Mouse (Mus musculus) limb, embryonic 13.5 days (tissue): ENCODE measurements around the gene Msl2. TPM values are rescaled to one million over a fixed set of nuclear protein-coding genes. Genes with fewer than 3 reads are reported as not detected.

Experiments used
- ATAC-seq: fragments of 200-750 bp; cut with Nextera tagmentation; 2 replicates; pipeline ENCODE4 v1.8.0; 2017; ENCODE audit warnings: low read depth, moderate number of reproducible peaks, moderate TSS enrichment; ENCODE audit not compliant: low FRiP score
- H3K27ac ChIP-seq: fragments of 300-500 bp; sonication (generic); 2 replicates; pipeline ENCODE4 v1.5.1; 2015; ENCODE audit warnings: inconsistent platforms, mild to moderate bottlenecking, moderate library complexity
- H3K27me3 ChIP-seq: fragments of 300-500 bp; sonication (generic); 2 replicates; pipeline ENCODE4 v1.6.1; 2015; ENCODE audit warnings: mild to moderate bottlenecking, inconsistent platforms
- H3K36me3 ChIP-seq: fragments of 300-500 bp; sonication (generic); 2 replicates; pipeline ENCODE4 v1.6.1; 2015; ENCODE audit warnings: inconsistent platforms, mild to moderate bottlenecking, moderate library complexity
- H3K4me1 ChIP-seq: fragments of 300-500 bp; sonication (generic); 2 replicates; pipeline ENCODE4 v1.6.1; 2015; ENCODE audit warnings: inconsistent platforms
- H3K4me2 ChIP-seq: fragments of 300-500 bp; sonication (generic); replicated peaks from 2 replicates; pipeline ENCODE4 v1.6.1; 2015; ENCODE audit warnings: inconsistent platforms, mild to moderate bottlenecking, moderate library complexity
- H3K4me3 ChIP-seq: fragments of 300-500 bp; sonication (generic); 2 replicates; pipeline ENCODE4 v1.5.1; 2015; ENCODE audit warnings: moderate library complexity, mild to moderate bottlenecking, inconsistent platforms
- H3K9ac ChIP-seq: fragments of 300-500 bp; sonication (generic); 2 replicates; pipeline ENCODE4 v1.6.1; 2015; ENCODE audit warnings: mild to moderate bottlenecking, inconsistent platforms
- H3K9me3 ChIP-seq: fragments of 300-500 bp; sonication (generic); 2 replicates; pipeline ENCODE4 v1.6.1; 2016; ENCODE audit warnings: inconsistent platforms
- WGBS: fragments of 180-500 bp; shearing (Covaris S2); methylation state at CpG from one replicate; pipeline ENCODE4 v1.1.7; 2015; 5-methylcytosine and 5-hydroxymethylcytosine counted together
- polyA plus RNA-seq: library from polyadenylated mRNA; unstranded; fragments of >200 nt; fragmentation: Nextera tagmentation; extraction: Ambion mirVana; gene quantifications from 2 replicates; pipeline ENCODE4 v1.2.1, GENCODE M21; 2015

Gene Msl2
- polyA plus RNA-seq, 1 experiment from 2014 or later, result 5.2 TPM

GRCm38 (mm10) chr9:101076095-101076875 lies 2.4 kb downstream of the Msl2 start:
- H3K4me3 ChIP-seq, result peak overlapping the region; percentile 99
- H3K36me3 ChIP-seq, result 0 out of 2 replicates have a peak, but pooled peaks cover 4% of the 10 kb centered on the region
- WGBS, result 1% methylated on average over 18 of the region's 18 CpGs
- H3K9ac ChIP-seq, result peak overlapping the region; percentile 99
- no peaks in the 10 kb centered on the region for H3K9me3 ChIP-seq
- peak overlapping the region; percentile 94 for H3K4me2 ChIP-seq
- no peaks in the 10 kb centered on the region for H3K27me3 ChIP-seq
- ATAC-seq, result no peak
- H3K4me1 ChIP-seq, result peaks cover 40% of the 10 kb centered on the region
- H3K27ac ChIP-seq, result no peak overlapping the region

- H3K9me3 ChIP-seq, result no peaks in the 10 kb centered on the region
- H3K36me3 ChIP-seq, result 0 out of 2 replicates have a peak, but pooled peaks cover 9% of the 10 kb centered on the region
- peak overlapping the region; percentile 99 for H3K9ac ChIP-seq
Observed at GRCm38 (mm10) chr9:101077486-101077885, 3.6 kb downstream of the Msl2 start.

GRCm38 (mm10) chr9:101078579-101078978 lies 4.7 kb downstream of the Msl2 start:
- Histone ChIP-seq H3K4me3 (peak overlapping the region; percentile 33), H3K4me2 (peak overlapping the region; percentile 53), H3K27me3 (no peaks in the 10 kb centered on the region), H3K4me1 (peaks cover 34% of the 10 kb centered on the region), H3K27ac (no peak overlapping the region), H3K9ac (no peak overlapping the region), H3K9me3 (no peaks in the 10 kb centered on the region), H3K36me3 (peaks cover 10% of the 10 kb centered on the region)
- no peak for ATAC-seq
- 82% methylated on average over 4 of the region's 4 CpGs for WGBS

More at GRCm38 (mm10) chr9:101077486-101077885, 3.6 kb downstream of the Msl2 start:
- no peaks in the 10 kb centered on the region for H3K27me3 ChIP-seq
- no peak for ATAC-seq
- H3K4me2 ChIP-seq, result peak overlapping the region; percentile 94
- H3K27ac ChIP-seq, result no peak overlapping the region
- peaks cover 37% of the 10 kb centered on the region for H3K4me1 ChIP-seq
- H3K4me3 ChIP-seq, result peak overlapping the region; percentile 99

DNA sequence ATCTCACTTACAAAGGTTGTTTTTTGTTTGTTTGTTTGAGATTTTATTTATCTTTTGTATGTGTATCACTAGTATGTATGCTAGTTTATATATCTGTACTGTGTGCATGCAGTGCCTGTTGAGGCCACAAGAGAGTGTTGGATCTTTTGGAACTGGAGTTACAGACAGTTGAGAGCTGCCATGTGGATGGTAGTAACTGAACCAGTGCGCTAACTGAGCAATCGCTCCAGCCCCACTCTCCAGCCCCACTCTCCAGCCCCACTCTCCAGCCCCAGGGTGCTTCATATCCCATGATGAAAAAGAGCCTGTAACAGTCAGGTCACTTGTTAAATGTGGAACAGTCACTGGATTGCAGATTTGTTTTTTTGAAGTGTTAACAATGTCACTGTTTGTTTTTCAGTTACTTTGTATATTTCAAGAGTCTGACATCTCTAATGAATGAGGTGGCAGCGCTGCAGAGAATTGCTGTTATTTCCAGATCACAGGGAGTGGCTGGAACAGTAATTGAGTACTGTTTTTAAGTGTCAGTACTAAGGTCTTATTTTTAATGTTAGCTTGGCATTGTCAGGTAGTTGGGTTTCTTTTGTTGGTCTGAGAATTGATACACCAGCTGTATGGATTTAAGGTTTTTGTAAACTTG lies 6.3 kb downstream of the Msl2 start:
- H3K27me3 ChIP-seq, result no peaks in the 10 kb centered on the region
- H3K4me1 ChIP-seq, result peaks cover 34% of the 10 kb centered on the region
- H3K36me3 ChIP-seq, result peaks cover 15% of the 10 kb centered on the region
- H3K27ac ChIP-seq, result no peak overlapping the region
- peak overlapping the region; percentile 53; the same call in 1 of the 2 replicates for H3K4me2 ChIP-seq
- H3K9ac ChIP-seq, result no peak overlapping the region
- H3K9me3 ChIP-seq, result no peaks in the 10 kb centered on the region
- no peak overlapping the region for H3K4me3 ChIP-seq
- ATAC-seq, result no peak
- WGBS, result 63% methylated on average over 3 of the region's 3 CpGs

- Histone ChIP-seq H3K36me3 (peaks cover 15% of the 10 kb centered on the region), H3K4me3 (no peak overlapping the region), H3K4me1 (peaks cover 17% of the 10 kb centered on the region), H3K4me2 (no peak overlapping the region), H3K27me3 (no peaks in the 10 kb centered on the region), H3K27ac (no peak overlapping the region), H3K9me3 (no peaks in the 10 kb centered on the region), H3K9ac (no peak overlapping the region)
- ATAC-seq, result no peak
- 83% methylated on average over 3 of the region's 3 CpGs for WGBS
Observed at GRCm38 (mm10) chr9:101083728-101084127, 9.8 kb downstream of the Msl2 start.

DNA sequence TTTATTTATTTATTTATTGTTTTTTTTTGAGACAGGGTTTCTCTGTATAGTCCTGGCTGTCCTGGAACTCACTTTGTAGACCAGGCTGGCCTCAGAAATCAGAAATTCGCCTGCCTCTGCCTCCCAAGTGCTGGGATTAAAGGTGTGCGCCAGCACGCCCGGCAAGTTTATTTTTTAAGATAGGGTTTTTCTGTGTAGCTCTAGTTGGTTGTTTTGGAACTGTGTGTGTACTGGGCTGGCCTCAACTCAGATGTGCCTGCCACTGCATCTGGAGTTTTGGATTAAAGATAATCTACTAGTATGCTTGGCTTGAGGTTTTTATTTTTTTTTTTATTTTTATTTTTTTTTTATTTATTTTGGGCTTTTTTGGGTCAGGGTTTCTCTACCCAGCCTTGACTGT lies 21.5 kb downstream of the Msl2 start:
- 95% methylated on average over 4 of the region's 4 CpGs for WGBS
- Histone ChIP-seq H3K27ac (no peak overlapping the region), H3K4me3 (no peak overlapping the region), H3K9ac (no peak overlapping the region), H3K36me3 (peaks cover 17% of the 10 kb centered on the region), H3K9me3 (peaks cover 14% of the 10 kb centered on the region), H3K4me1 (0 out of 2 replicates have a peak, but pooled peaks cover 4% of the 10 kb centered on the region), H3K27me3 (no peaks in the 10 kb centered on the region), H3K4me2 (no peak overlapping the region)
- no peak for ATAC-seq

- WGBS, result 91% methylated on average over 3 of the region's 3 CpGs
- Histone ChIP-seq H3K36me3 (peaks cover 27% of the 10 kb centered on the region), H3K27me3 (no peaks in the 10 kb centered on the region), H3K9ac (no peak overlapping the region), H3K4me2 (no peak overlapping the region), H3K4me3 (no peak overlapping the region), H3K4me1 (0 out of 2 replicates have a peak, but pooled peaks cover 4% of the 10 kb centered on the region), H3K9me3 (peaks cover 14% of the 10 kb centered on the region), H3K27ac (no peak overlapping the region)
- no peak for ATAC-seq
Observed at GRCm38 (mm10) chr9:101096461-101096860, 22.6 kb downstream of the Msl2 start.

GRCm38 (mm10) chr9:101097542-101097941 lies 23.6 kb downstream of the Msl2 start:
- H3K4me3 ChIP-seq, result no peak overlapping the region
- no peak overlapping the region for H3K4me2 ChIP-seq
- H3K4me1 ChIP-seq, result 0 out of 2 replicates have a peak, but pooled peaks cover 4% of the 10 kb centered on the region
- no peaks in the 10 kb centered on the region for H3K27me3 ChIP-seq
- no peak overlapping the region for H3K27ac ChIP-seq
- 73% methylated on average over 1 of the region's 1 CpGs for WGBS
- no peak for ATAC-seq
- peaks cover 32% of the 10 kb centered on the region for H3K36me3 ChIP-seq
- peaks cover 9% of the 10 kb centered on the region for H3K9me3 ChIP-seq
- H3K9ac ChIP-seq, result no peak overlapping the region

GRCm38 (mm10) chr9:101099445-101099844 lies 25.5 kb downstream of the Msl2 start:
- Histone ChIP-seq H3K4me1 (0 out of 2 replicates have a peak, but pooled peaks cover 4% of the 10 kb centered on the region), H3K27me3 (no peaks in the 10 kb centered on the region), H3K36me3 (peaks cover 34% of the 10 kb centered on the region), H3K9ac (no peak overlapping the region), H3K27ac (no peak overlapping the region), H3K4me3 (no peak overlapping the region), H3K9me3 (peaks cover 7% of the 10 kb centered on the region), H3K4me2 (0 out of 2 replicates have a peak overlapping the region, but pooled peaks have one; percentile 1)
- no peak for ATAC-seq
- WGBS, result 73% methylated on average over 6 of the region's 6 CpGs

DNA sequence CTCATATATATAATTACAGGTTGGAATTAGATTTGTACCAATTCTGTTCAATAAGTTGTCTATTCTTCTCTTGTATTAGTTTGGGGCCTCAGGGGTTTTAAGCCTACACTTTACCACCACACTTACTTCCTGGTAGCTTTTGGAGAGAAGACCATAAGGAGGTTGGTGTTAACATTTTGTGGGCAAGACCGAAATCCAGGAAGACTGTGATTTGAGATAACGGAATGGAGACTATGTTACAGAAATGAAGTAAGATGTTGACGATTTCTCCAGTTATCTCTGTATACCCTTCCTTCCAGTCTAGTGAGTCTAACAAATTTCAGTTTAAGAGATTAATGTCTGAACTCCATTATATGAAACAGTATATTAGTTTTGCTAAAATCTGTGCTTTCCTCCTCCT lies 26.3 kb downstream of the Msl2 start:
- WGBS, result 92% methylated on average over 3 of the region's 3 CpGs
- Histone ChIP-seq H3K27me3 (no peaks in the 10 kb centered on the region), H3K36me3 (peaks cover 37% of the 10 kb centered on the region), H3K4me1 (0 out of 2 replicates have a peak, but pooled peaks cover 4% of the 10 kb centered on the region), H3K9me3 (peaks cover 7% of the 10 kb centered on the region), H3K4me2 (no peak overlapping the region), H3K27ac (no peak overlapping the region), H3K4me3 (no peak overlapping the region), H3K9ac (no peak overlapping the region)
- ATAC-seq, result no peak

- H3K36me3 ChIP-seq, result peaks cover 41% of the 10 kb centered on the region
Observed at GRCm38 (mm10) chr9:101101547-101101946, 27.6 kb downstream of the Msl2 start.

GRCm38 (mm10) chr9:101102288-101102687 lies 28.4 kb downstream of the Msl2 start:
- H3K9ac ChIP-seq, result no peak overlapping the region
- H3K4me1 ChIP-seq, result 0 out of 2 replicates have a peak, but pooled peaks cover 4% of the 10 kb centered on the region
- H3K36me3 ChIP-seq, result peaks cover 43% of the 10 kb centered on the region
- H3K9me3 ChIP-seq, result peaks cover 3% of the 10 kb centered on the region
- WGBS, result 96% methylated on average over 3 of the region's 3 CpGs
- H3K4me3 ChIP-seq, result no peak overlapping the region
- no peaks in the 10 kb centered on the region for H3K27me3 ChIP-seq
- no peak overlapping the region for H3K27ac ChIP-seq
- no peak for ATAC-seq
- H3K4me2 ChIP-seq, result no peak overlapping the region

More at GRCm38 (mm10) chr9:101101547-101101946, 27.6 kb downstream of the Msl2 start:
- Histone ChIP-seq H3K4me2 (no peak overlapping the region), H3K9ac (no peak overlapping the region), H3K27ac (no peak overlapping the region), H3K27me3 (no peaks in the 10 kb centered on the region), H3K4me1 (0 out of 2 replicates have a peak, but pooled peaks cover 4% of the 10 kb centered on the region), H3K9me3 (peaks cover 7% of the 10 kb centered on the region), H3K4me3 (no peak overlapping the region)
- WGBS, result 94% methylated on average over 8 of the region's 8 CpGs
- ATAC-seq, result no peak
